Mouse (Mus musculus): ENCODE data around the gene Kif23. TPM values are rescaled to one million over a fixed set of nuclear protein-coding genes. Genes with fewer than 3 reads are reported as not detected.

Kif23 gene
- total and polyA plus RNA-seq, 3 experiments, result 0.45 to 0.68 (median 0.52) TPM

- Histone ChIP-seq H3K27me3 (ENCODE audit: control insufficient read depth, insufficient read depth, low read length) (no peaks in the 10 kb centered on the region), H3K79me2 (replicated peaks; ENCODE audit: control insufficient read depth, insufficient read depth, low read length) (no peaks in the 10 kb centered on the region), H3K4me3 (no peak overlapping the region), H3K27ac (no peak overlapping the region), H3K36me3 (ENCODE audit: control insufficient read depth, insufficient read depth, low read length) (peaks cover 4% of the 10 kb centered on the region; the same call in 1 of the 2 replicates), H3K9ac (ENCODE audit: low read depth, low read length) (no peak overlapping the region), H3K4me1 (ENCODE audit: control insufficient read depth, insufficient read depth, low read length) (no peaks in the 10 kb centered on the region)
- intact Hi-C loops (cut with DNase I), result no loop called here
- DNase-seq, result no peak
- WGBS, result 88% methylated on average over 6 of the region's 6 CpGs
- TF ChIP-seq EP300 (IDR thresholded peaks at IDR 0.05; ENCODE audit: insufficient read depth, low read depth, low read length) (no peak), POLR2A (IDR thresholded peaks at IDR 0.05; ENCODE audit: insufficient read depth, low read depth, low read length) (no peak), CTCF (IDR thresholded peaks at IDR 0.05) (no peak)
Observed at GRCm38 (mm10) chr9:61917436-61917835, 29.1 kb downstream of the Kif23 start.

GRCm38 (mm10) chr9:61916986-61917385 is 29.6 kb downstream of the Kif23 start:
- Histone ChIP-seq H3K79me2 (replicated peaks; ENCODE audit: control insufficient read depth, insufficient read depth, low read length) (no peaks in the 10 kb centered on the region), H3K36me3 (ENCODE audit: control insufficient read depth, insufficient read depth, low read length) (peaks cover 4% of the 10 kb centered on the region; the same call in 1 of the 2 replicates), H3K9ac (ENCODE audit: low read depth, low read length) (no peak overlapping the region), H3K27me3 (ENCODE audit: control insufficient read depth, insufficient read depth, low read length) (no peaks in the 10 kb centered on the region), H3K27ac (no peak overlapping the region), H3K4me1 (ENCODE audit: control insufficient read depth, insufficient read depth, low read length) (no peaks in the 10 kb centered on the region), H3K4me3 (no peak overlapping the region)
- intact Hi-C loops (cut with DNase I), result no loop called here
- no peak for DNase-seq
- 85% methylated on average over 3 of the region's 3 CpGs for WGBS
- TF ChIP-seq POLR2A (IDR thresholded peaks at IDR 0.05; ENCODE audit: insufficient read depth, low read depth, low read length) (no peak), EP300 (IDR thresholded peaks at IDR 0.05; ENCODE audit: insufficient read depth, low read depth, low read length) (no peak), CTCF (IDR thresholded peaks at IDR 0.05) (no peak)

GRCm38 (mm10) chr9:61915393-61916005 is 31.1 kb downstream of the Kif23 start:
- WGBS, result 67% methylated on average over 4 of the region's 4 CpGs
- H3K36me3 ChIP-seq (ENCODE audit: control insufficient read depth, insufficient read depth, low read length), result peaks cover 4% of the 10 kb centered on the region; the same call in 1 of the 2 replicates
- H3K4me1 ChIP-seq (ENCODE audit: control insufficient read depth, insufficient read depth, low read length), result no peaks in the 10 kb centered on the region
- no peak overlapping the region for H3K9ac ChIP-seq (ENCODE audit: low read depth, low read length)
- H3K27me3 ChIP-seq (ENCODE audit: control insufficient read depth, insufficient read depth, low read length), result no peaks in the 10 kb centered on the region
- TF ChIP-seq CTCF (IDR thresholded peaks at IDR 0.05), result no peak
- no peak for TF ChIP-seq EP300 (IDR thresholded peaks at IDR 0.05; ENCODE audit: insufficient read depth, low read depth, low read length)
- no peak for TF ChIP-seq POLR2A (IDR thresholded peaks at IDR 0.05; ENCODE audit: insufficient read depth, low read depth, low read length)
- no peak overlapping the region; the same call in 1 of the 2 replicates for H3K27ac ChIP-seq
- H3K79me2 ChIP-seq (replicated peaks; ENCODE audit: control insufficient read depth, insufficient read depth, low read length), result no peaks in the 10 kb centered on the region
- DNase-seq, result no peak
- peak overlapping the region; percentile 76 for H3K4me3 ChIP-seq
- intact Hi-C loops (cut with DNase I), result no loop called here

GRCm38 (mm10) chr9:61914917-61915300 is 31.7 kb downstream of the Kif23 start:
- no peak for TF ChIP-seq CTCF (IDR thresholded peaks at IDR 0.05)
- Histone ChIP-seq H3K27ac (peak overlapping the region; percentile 94), H3K9ac (ENCODE audit: low read depth, low read length) (peak overlapping the region; percentile 78), H3K36me3 (ENCODE audit: control insufficient read depth, insufficient read depth, low read length) (peaks cover 4% of the 10 kb centered on the region; the same call in 1 of the 2 replicates), H3K4me1 (ENCODE audit: control insufficient read depth, insufficient read depth, low read length) (no peaks in the 10 kb centered on the region), H3K79me2 (replicated peaks; ENCODE audit: control insufficient read depth, insufficient read depth, low read length) (no peaks in the 10 kb centered on the region), H3K4me3 (peak overlapping the region; percentile 76), H3K27me3 (ENCODE audit: control insufficient read depth, insufficient read depth, low read length) (no peaks in the 10 kb centered on the region)
- 3% methylated on average over 13 of the region's 13 CpGs for WGBS
- intact Hi-C loops (cut with DNase I), result no loop called here
- DNase-seq, result no peak

- H3K79me2 ChIP-seq (replicated peaks; ENCODE audit: control insufficient read depth, insufficient read depth, low read length), result no peaks in the 10 kb centered on the region
- H3K4me1 ChIP-seq (ENCODE audit: control insufficient read depth, insufficient read depth, low read length), result no peaks in the 10 kb centered on the region
- H3K4me3 ChIP-seq, result peak within 1 kb of the TSS; percentile 76
- peak within 1 kb of the TSS; percentile 94 for H3K27ac ChIP-seq
- peaks cover 4% of the 10 kb centered on the region; the same call in 1 of the 2 replicates for H3K36me3 ChIP-seq (ENCODE audit: control insufficient read depth, insufficient read depth, low read length)
- intact Hi-C loops (cut with DNase I), result no loop called here
- under 1% methylated on average over 70 of the region's 70 CpGs for WGBS
- peak within 1 kb of the TSS; percentile 78 for H3K9ac ChIP-seq (ENCODE audit: low read depth, low read length)
- H3K27me3 ChIP-seq (ENCODE audit: control insufficient read depth, insufficient read depth, low read length), result no peaks in the 10 kb centered on the region
- TF ChIP-seq EP300 (IDR thresholded peaks at IDR 0.05; ENCODE audit: insufficient read depth, low read depth, low read length) (0 out of 2 replicates have a peak, but pooled peaks have one; percentile 49), POLR2A (IDR thresholded peaks at IDR 0.05; ENCODE audit: insufficient read depth, low read depth, low read length) (peak; percentile 98), CTCF (IDR thresholded peaks at IDR 0.05) (no peak)
- peak; percentile 96 to 97 for DNase-seq
Observed at GRCm38 (mm10) chr9:61914203-61914916, 32.2 kb downstream of the Kif23 start, which contains the start of gene Rplp1. Gene Rplp1, minus strand, starts transcription at chr9:61914542.
